Mouse (Mus musculus) B cell, adult 2 months (primary cell): ENCODE results near the gene Extl2.

ENCODE experiments used
- DNase-seq, 2 experiments: peaks; one replicate each; pipeline ENCODE4 v3.0.0; 2022

Extl2 gene

GRCm38 (mm10) chr3:116006978-116007940, at the start of gene Extl2, which contains the start of gene Slc30a7:
Gene Extl2 (plus strand): TSS chr3:116007462.
Gene Slc30a7 (minus strand): TSS chr3:116007406.
- DNase-seq: peak; percentile 66 to 74

GRCm38 (mm10) chr3:115961311-115962027, 45.8 kb upstream of the Extl2 start:
- no peak for DNase-seq

- DNase-seq: no peak
Observed at GRCm38 (mm10) chr3:115962028-115962415, 45.2 kb upstream of the Extl2 start.

GRCm38 (mm10) chr3:115963597-115963996, 43.7 kb upstream of the Extl2 start:
- DNase-seq: no peak

- DNase-seq: no peak
Observed at GRCm38 (mm10) chr3:115964071-115964470, 43.2 kb upstream of the Extl2 start.

GRCm38 (mm10) chr3:115968745-115969530, 38.3 kb upstream of the Extl2 start:
- DNase-seq: no peak

- DNase-seq: no peak
Observed at GRCm38 (mm10) chr3:115971045-115971785, 36.0 kb upstream of the Extl2 start.

GRCm38 (mm10) chr3:115971891-115972646, 35.2 kb upstream of the Extl2 start:
- no peak for DNase-seq

- no peak for DNase-seq
Observed at GRCm38 (mm10) chr3:115974228-115974627, 33.0 kb upstream of the Extl2 start.

- no peak for DNase-seq
Observed at GRCm38 (mm10) chr3:115974995-115975394, 32.3 kb upstream of the Extl2 start.

- no peak for DNase-seq
Observed at GRCm38 (mm10) chr3:115979000-115979399, 28.3 kb upstream of the Extl2 start.

- no peak for DNase-seq
Observed at GRCm38 (mm10) chr3:115983217-115983616, 24.0 kb upstream of the Extl2 start.

GRCm38 (mm10) chr3:115984653-115985052, 22.6 kb upstream of the Extl2 start:
- DNase-seq: no peak

GRCm38 (mm10) chr3:115985183-115985892, 21.9 kb upstream of the Extl2 start:
- DNase-seq: no peak

- DNase-seq: no peak
Observed at GRCm38 (mm10) chr3:115992103-115992502, 15.2 kb upstream of the Extl2 start.

- DNase-seq: no peak
Observed at GRCm38 (mm10) chr3:115992588-115992987, 14.7 kb upstream of the Extl2 start.

- DNase-seq: no peak
Observed at GRCm38 (mm10) chr3:115993025-115993424, 14.2 kb upstream of the Extl2 start.

- DNase-seq: peak; percentile 18 to 23
Observed at GRCm38 (mm10) chr3:115996929-115997328, 10.3 kb upstream of the Extl2 start.

GRCm38 (mm10) chr3:116006284-116006977, 831 bp upstream of the Extl2 start:
- peak in 1 of 2 experiments; percentile 64 for DNase-seq

- peak; percentile 55 to 56 for DNase-seq
Observed at GRCm38 (mm10) chr3:116007941-116008440, 729 bp downstream of the Extl2 start.
